Mouse (Mus musculus) C2C12 (cell line): ENCODE measurements around the gene Myom1.

Experiments used
- CTCF ChIP-seq: IDR thresholded peaks from one replicate; pipeline ENCODE4 v1.5.1; 2011; ENCODE audit not compliant: control insufficient read depth, insufficient read depth, insufficient read length
- MAX ChIP-seq: IDR thresholded peaks from one replicate; pipeline ENCODE4 v1.6.1; 2011; ENCODE audit warnings: mild to moderate bottlenecking, control low read depth
- USF1 ChIP-seq: IDR thresholded peaks from one replicate; pipeline ENCODE4 v1.6.1; 2011; ENCODE audit warnings: low read depth, mild to moderate bottlenecking, control low read depth, moderate library complexity

DNA sequence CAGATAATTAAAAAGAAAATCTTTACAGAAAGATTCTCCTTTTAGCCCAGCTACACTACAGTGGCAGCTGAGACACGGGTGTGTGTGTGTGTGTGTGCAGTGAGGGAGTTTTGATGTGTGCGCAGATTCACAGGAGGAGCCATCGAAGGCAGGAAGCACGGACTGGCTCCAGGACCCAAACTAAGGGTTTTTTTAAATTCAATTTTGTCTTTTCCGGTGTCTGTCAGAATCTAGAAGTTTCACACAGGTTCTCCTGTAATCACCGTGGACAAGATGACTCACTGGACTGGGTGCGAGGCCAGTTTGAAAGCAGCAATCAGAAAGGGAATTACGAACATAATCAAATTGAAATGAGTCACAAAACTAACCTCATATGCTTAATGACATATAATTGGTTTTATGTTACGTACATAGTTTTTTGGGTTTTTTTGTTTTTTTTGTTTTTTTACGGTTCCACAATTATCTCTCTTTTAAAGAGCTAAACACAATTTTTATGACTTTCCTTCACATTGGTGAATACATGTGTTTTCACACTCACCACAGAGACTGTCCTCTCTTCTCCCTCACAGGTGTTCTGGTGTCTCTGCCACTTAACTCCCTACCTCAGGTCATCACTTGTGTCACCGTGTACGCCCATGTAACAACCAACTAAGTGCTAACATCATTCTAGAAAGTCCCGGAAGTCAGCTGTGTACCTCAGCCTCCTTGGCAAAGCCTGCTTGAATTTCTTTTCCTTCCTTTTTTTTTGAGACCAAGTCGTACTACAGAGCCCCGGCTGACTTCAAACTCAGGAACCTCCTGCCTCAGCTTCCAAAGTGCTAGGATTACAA, 15.4 kb upstream of the Myom1 start:
- no peak for TF ChIP-seq MAX
- TF ChIP-seq USF1, result no peak
- no peak for TF ChIP-seq CTCF
